Mouse (Mus musculus) brain, embryonic 18.5 days (tissue): ENCODE measurements around the gene Ankrd44.

Experiments
- DNase-seq: peaks from one replicate; pipeline ENCODE4 v3.0.0-alpha.2; 2012; ENCODE audit warnings: low read depth, low spot score

Ankrd44 gene

DNA sequence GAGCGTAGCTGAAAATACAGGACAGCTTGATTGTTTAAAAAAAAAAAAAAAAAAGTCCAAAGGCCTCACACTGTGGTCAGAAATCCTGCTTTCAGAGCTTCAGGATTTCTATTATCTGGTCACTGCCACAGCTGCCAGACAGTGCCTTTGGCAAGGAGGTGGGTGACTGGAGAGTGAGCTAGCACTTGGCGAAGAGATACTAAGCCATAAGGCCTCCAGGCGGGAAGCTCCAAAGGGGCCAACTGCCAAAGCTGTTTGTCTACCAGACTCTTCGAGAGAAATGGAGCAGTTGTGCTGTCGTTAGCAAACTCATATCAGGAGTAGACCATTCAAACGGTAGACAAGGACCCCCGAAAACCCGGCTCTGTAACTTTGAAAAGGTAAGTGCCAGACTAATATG is 3.5 kb downstream of the Ankrd44 start:
- no peak for DNase-seq

DNA sequence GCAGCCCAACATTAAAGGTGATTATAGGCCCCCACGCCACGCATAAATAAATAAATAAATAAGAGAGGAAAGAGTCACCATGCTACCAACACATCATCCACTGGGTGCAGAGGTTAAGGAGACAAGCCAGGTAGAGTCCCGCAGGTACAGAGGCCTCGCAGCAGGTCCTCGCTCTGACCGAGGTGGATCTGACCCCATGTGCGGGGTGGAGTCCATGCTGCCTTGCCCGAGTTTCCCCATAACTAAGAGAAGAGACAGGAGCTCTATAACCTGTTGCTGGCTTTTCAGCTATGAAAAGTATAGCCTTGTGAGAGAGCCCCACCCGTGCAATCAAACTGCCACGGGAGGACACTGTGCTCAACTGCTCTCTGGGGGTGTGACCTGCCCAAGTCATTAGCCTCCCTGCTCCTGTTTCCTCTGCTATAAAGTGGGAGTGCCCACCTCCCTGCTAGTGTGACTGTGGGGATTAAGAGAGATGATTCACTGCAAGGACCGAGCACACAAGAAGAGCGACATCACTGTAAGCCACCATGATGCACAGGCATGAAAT is 4.1 kb downstream of the Ankrd44 start:
- no peak for DNase-seq

DNA sequence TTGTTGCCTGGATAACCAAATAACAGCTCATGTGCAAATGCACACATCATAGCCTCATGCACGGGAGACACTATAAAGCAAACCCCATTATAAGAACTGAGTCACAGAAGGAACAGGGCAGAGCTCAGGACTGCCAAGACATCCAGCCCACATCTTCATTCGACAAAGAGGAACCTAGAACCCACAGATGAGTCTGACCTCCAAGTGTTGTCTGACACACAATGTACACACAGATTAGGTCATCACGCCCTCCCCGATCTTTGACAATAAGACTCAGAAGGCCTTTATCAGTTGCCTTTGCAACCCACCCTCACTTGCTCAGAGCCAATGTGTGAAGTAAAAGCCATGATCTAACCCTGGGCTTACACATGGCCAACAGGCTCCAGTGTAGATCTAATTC is 6.1 kb downstream of the Ankrd44 start:
- DNase-seq = no peak

DNA sequence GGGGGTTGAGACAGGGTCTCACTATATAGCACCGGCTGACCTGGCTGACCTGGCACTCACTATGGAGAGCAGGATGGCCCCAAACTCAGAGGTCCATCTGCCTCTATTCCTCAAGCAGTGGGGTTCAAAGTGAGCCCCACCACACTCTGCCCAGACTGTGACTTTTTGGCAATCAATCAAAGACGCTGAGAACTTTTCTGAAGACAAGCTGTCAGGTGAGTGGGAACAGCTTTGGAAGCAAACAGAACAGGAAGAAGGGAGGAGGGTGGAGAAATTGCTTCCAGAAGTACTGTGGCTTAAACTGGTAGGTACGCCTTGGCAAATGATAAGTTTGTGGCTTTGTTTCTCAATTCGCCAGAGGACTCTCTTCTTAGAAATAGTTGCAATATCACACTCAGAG is 9.7 kb downstream of the Ankrd44 start:
- DNase-seq = no peak

DNA sequence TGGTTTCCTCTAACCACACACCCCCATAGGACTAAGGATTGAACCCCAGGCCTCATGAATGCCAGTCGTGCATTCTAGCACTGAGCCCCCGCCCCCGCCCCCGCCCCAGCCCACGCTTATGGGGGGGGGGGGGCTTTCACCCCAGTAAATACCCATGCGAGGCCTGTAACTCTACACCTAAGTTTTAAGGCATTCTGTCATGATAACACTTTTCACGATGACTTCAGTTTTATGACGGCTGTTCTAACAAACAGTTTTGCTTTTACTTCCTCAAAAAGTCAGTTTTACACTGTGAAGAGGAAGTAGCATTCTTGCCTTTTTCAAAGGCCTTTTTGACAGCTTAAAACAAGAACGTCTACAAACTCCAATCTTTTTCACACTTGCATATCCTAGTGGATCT is 11.8 kb downstream of the Ankrd44 start:
- no peak for DNase-seq

DNA sequence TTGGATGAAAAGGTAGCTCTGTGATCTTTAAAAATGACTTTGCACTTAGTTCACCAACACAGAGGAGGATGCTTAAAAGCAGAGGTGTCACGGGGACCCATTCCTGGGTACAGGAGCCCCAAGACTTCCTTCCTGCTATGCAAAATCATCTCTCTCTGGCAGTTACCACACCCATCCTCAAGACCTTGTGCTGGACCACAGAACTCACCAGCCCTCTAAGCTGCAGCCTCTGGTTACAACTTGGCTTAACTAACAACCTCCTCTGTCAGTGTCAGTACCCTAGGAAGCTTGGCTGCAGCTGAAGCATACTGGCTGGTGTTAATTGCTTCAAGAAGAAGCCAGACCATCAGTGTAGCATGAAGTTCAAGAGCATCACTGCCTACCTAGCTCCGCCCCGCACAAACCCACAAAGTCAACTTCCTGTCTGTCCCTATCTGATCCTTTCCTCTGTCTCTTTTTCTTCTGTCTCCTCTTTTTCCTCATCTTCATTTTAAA is 12.8 kb downstream of the Ankrd44 start:
- DNase-seq = no peak

DNA sequence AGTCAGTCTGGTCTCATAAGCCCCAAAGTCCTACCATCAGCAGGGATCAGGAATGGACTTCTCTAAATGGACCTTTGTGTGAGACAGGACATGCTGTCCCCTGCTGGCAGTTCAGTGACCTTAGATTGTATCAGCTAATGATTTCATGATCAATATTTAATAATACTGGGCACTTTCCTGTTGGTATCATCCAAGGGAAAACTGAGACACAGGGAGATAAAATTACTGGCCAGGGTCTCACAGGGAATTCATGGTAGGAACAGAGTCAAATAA is 13.2 kb downstream of the Ankrd44 start:
- DNase-seq = no peak

DNA sequence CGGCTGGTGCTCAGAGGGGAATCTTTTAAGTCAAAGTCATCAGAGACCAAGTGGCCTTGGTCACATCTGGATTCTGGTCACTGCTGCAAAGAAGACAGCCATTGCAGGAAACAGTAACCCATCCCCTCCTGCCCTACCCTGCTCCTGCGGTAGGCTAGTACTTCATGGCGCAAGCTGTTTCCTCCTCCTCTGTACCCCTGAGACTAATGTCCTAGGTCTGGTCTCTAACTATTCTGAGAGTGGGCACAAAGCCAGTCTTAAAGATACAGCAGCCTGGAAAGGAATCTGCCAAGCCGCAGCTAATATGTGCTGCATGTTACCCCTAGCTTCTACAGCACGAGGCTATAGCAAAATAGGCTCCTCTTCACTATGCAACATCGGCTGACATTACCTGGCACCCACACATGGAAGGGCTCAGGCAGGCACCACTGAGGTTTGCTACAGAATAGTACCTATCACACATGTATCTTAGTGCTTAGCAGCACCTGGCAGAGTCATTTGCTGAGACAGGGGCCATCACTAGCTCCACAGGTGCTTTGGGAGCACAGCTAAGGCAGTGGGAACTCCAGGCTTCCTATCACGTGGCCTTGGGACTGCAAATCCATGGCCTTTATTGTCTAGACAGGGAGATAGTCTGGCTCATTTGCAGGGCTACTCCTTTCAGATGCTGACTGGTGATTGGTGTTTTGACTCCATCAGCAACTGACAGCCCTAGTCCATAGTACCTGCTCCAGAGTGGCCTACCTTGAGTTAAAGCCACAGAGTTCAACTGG is 13.7 kb downstream of the Ankrd44 start:
- DNase-seq = no peak

DNA sequence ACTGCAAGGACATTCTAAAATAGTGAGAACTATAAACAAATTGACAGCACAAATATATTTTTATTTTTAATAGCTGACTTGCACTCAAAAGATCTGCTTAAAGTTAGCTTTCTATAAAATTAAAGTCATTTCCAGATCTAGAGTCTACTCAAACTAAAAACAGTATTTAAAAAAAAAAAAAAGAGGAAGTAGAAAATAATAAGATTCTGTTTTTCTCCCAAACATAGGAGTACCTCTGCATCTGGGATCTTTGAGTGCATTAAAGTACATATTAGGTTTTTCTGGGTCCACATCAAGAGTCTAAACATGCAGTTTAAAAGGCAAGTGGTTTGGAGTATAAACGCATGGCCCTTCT is 15.0 kb downstream of the Ankrd44 start:
- DNase-seq = no peak

DNA sequence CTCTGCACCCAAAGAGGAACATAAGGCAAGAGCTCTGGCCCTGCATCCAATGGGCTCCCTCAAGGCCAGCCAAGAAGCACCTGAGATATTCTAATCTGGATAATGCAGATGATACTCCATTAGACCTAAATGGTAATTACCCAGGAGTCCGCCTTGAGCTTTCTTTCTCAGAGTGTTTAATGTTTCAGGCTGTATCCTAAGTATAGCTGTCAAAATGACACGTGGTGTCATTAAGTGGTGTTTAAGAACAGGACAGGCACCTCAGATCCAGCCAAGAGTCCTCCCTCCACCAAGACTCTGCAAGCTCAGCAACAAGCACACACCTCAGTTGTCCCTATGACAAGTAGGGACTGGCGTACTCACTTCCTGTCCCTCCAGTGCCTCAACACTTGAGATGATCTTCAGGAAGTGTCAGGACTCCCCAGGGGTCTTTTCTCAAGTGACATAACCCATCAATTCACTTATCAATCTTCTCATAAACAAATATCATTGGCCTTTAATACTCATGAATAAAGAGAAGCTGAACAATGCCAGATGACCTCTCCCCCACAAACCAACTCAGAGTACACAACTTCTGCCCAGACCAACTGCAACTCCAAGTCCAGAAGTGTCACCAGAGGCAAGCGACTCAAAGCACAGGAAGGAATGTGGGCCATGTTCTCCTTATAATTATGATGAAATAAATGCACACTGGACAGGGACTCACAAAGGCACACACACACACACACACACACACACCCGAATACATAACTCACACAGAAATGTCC is 15.5 kb downstream of the Ankrd44 start:
- no peak for DNase-seq

DNA sequence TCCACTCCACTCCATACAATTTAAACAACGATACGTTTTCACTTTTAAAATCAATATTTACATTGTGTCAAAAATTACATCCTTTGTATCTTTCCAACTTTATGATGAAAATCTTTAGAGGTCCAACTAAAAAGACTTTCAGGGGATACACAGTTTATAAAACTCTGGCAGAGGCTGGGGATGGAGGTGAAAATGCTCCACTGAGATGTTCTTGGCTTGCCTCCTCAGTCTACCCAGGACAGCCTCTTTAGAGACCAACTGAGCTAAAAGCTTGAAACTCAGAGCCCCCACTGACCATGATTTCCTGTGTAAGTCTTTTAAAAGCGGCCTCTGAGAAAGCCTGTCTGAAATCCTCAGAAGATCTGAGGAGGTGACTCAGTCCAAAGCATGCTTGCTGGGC is 17.4 kb downstream of the Ankrd44 start:
- DNase-seq = no peak

DNA sequence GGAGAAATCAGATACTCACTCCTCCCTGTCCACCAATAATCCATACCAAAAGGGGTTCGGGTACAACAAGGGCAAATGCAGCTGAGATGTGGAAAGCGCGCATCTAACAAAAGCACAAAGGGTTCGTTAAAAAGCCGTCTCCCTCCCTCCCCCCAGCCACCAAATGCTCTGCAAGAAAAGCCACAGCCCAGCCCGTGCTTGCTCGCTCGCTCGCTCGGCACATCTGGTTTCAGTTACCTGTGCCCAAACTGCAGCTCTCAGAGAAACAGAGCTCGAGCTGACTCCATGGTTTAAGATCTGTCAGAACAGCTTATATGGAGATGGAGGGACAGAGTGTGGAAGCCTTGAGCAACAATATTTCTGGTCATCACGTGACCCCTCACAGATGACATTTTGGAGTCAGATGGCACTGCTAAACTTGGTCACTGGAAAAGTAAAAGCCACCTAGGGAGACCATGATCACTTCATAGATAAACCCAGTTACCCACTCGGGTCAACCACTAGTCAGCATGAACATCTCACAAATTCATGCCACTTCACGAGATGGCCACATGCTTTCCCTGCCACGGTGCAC is 19.0 kb downstream of the Ankrd44 start:
- DNase-seq = no peak

DNA sequence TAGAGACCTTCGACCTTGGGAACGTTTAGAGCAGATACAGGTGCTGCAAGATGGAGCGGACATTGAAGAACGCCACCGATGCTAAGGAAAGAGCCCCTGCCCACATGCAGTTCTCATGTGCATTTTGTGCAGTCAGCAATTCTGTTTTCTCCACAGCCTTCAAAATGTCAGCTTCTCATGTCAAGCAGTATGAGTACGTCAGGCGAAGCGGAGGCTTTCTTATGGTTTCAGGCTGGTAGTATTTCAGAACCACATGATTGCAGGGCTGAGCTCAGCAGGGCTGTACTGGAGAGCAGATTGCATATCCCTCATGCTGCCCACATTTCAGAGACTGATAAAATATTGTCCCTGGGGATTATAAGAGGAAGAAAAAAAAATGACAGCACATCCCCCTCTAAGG is 19.9 kb downstream of the Ankrd44 start:
- no peak for DNase-seq

DNA sequence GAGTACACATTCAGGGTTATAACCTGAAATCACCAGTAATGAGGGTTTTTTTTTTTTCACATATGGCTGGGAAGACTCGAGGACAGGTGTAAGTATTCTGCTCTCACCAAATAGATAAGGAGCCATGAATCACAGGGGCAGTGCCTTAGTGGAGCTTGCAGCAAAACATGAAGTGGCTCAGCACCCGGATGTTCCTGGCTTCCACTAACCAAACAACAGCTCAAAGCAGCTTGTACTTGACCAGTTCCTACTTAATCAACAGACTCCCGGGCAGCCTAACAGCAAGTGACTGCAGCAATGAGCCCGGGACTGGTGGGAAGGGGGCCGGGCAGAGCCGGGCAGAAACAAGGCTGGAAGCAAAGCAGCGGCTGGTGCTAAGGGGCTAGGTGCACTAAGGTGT is 20.6 kb downstream of the Ankrd44 start:
- DNase-seq = no peak

DNA sequence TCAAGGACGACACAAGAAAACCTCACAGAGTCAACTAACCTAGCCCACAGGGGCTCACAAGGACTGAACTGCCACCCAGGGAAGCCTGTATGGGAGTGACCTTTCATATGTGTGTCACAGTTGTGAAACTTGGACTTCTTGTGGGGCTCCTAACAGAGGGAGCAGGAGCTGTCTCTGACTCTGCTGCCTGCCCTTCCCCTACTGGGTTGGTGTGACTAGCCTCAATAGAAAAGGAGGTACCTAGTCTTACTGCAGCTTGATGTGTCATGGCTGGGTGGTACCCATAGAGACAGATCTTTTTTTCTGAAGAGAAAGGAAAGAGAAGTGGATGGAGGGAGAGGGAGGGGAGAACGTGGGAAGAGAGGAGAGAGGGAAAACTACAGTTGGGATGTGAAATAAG is 22.0 kb downstream of the Ankrd44 start:
- DNase-seq = no peak

DNA sequence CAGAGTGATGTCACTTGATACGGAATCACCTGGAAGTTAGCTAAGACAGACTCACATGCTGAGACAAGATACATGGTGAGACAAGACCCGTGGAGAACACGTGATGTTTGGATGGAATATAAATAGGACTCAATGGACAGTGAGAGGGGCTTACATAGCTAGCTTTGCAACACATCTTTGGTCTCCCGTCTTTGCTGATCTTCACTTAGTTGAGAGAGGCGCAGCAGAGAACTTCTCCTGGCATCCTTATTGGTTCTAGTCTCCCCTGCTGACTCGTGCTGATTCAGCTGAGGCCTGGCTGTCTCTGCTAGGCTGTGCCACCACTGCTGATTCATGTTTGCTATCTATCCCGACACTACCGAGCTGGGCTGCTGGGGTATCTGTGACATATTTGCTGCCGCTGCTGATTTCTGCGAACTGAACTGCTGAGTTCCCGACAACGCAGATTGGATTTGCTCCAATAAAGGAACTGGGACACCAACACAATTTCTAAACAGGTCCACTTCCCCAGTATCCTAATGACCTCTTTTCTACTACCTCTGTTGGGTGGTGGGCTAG is 23.4 kb downstream of the Ankrd44 start:
- DNase-seq = no peak

DNA sequence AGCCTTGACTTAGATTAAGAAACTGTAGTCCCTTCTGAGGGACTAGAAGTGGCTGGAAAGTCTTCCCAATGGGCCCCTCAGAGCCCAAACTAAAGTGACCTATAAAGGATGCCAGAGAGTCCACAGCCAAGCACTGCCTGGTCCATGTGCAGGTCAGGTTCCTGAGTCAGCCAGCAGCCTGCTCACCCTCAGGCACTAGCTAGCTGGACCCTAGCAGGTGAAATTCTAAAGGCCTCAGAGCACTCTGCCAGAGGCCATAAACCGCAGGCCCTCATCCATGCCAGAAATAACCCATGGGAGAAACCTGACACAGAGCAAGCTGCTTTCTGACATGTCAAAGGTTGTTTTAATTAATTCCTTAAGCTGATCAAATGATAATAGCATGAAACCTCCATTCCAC is 25.1 kb downstream of the Ankrd44 start:
- no peak for DNase-seq

DNA sequence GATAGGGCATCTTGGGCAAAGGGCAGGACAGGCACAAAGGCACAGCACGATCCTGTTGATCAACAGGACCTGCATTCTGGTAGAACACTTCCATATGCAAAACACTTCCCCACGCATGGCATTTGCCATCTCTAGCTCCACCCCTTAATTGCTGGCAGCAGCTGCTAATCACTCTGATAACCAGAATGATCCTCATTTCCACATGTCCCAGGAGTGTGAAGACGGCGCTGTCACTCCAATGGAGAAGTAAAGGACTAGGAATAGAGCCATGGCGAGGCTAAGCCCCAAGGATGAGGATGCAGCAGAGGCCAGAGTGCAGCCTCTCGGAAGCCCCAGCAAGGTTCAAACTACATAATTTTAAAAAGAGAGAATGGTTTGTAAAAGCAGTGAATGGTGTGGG is 26.9 kb downstream of the Ankrd44 start:
- no peak for DNase-seq

DNA sequence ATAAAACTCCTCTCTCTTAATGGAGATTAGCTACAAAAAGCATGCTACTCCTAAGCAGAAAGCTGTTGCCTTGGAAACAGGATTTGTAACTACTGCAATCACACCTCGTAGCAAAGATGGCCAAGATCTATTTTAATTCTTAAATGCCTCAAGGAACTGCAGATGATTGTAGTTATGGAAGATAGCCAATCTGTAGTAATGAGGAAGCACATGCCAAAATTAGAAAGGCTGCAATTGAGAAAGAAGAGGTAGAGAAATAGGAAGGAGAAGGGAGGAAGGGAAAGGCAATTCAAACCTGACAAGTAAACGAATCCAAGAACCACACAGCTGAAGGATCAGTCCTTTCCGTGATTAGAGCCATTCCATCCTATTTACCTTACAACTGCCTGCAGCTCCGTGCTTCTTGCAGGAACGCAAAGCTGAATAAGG is 27.5 kb downstream of the Ankrd44 start:
- peak; percentile 68 for DNase-seq

DNA sequence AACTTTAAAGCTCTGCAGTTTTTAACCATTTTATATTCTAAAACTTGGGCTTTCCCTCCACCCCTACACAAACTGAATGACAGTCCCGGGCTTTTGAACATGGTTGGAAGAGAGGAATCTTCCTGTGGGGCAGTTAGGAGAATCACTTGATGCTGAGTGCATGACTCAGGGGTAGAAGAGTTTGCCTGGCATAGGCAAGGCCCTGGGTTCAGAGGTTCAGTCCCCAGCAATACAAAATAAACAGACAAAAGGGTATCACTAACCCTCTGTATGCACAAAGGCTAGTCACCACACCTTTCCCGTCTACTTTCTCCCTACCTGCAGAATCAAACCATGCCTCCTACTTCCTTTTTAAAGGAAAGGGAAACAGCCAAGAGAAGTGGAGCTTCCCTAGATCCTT is 28.5 kb downstream of the Ankrd44 start:
- DNase-seq = no peak

DNA sequence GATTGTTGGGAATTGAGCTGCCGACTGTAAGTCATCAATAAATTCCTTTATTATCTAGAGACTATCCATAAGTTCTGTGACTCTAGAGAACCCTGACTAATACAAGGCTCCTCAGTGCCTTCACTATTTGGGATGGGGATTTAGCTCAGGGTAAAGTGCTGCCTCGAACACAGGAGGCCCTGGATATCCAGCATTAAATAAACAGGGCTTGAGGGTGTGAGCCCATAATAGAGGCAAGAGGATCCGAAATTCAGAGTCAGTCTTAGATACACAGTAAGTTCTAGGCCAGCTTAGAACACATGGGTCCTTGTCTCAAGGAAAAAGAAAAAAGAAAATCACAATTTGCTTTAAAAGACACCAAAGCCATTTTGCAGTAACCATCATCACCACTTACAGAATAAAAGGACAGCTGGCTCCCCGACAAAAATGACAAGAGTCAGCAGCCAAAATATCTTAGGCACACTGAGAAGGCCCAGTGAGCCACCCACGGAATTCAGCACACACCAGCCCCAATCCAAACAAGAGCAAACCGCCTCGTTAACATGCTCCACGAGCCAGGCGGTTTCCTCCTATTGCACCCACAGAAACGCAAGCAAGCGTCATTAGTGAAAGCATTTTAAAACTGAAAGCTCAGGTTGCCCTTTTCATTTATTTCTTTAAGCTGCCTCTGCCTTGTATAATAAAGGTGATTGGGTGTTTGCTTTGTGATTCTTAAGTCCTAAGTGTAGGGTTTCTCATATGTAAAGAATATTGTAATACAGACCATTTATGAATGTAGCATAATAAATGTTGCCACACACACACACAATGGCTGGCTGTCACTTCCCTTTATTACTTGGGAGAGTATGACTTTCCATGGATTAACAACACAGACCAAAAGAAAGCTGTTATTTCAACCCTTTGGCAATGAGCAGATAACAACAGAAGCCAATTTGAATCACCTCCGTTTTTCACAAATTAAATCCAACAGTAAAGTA is 29.8 kb downstream of the Ankrd44 start:
- DNase-seq = no peak
